Mouse (Mus musculus) embryonic fibroblast, embryonic 13.5 days (primary cell): Measurements from ENCODE around the gene Zfhx3. TPM values are rescaled to one million over a fixed set of nuclear protein-coding genes. Genes with fewer than 3 reads are reported as not detected.

Experiments used
- H3K27ac ChIP-seq: 2 replicates; pipeline ENCODE4 v1.5.1; 2012; ENCODE audit warnings: low read length, control low read depth, inconsistent platforms; ENCODE audit not compliant: insufficient read depth
- H3K4me1 ChIP-seq: 2 replicates; pipeline ENCODE4 v1.6.1; 2011; ENCODE audit warnings: low read length; ENCODE audit not compliant: control insufficient read depth, insufficient read depth
- H3K4me3 ChIP-seq: 2 replicates; pipeline ENCODE4 v1.5.1; 2011; ENCODE audit warnings: mild to moderate bottlenecking, control low read depth, low read length; ENCODE audit not compliant: insufficient read depth
- CTCF ChIP-seq: IDR thresholded peaks from 2 replicates; pipeline ENCODE4 v1.5.1; 2011; ENCODE audit warnings: mild to moderate bottlenecking, control low read depth, low read length, moderate library complexity, borderline replicate concordance; ENCODE audit not compliant: insufficient read depth
- POLR2A ChIP-seq: IDR thresholded peaks from 2 replicates; pipeline ENCODE4 v1.6.1; 2011; ENCODE audit warnings: low read depth, mild to moderate bottlenecking, control low read depth, low read length, moderate library complexity
- polyA plus RNA-seq: library from polyadenylated mRNA; stranded (reverse); fragments of >200 nt; gene quantifications from 2 replicates; pipeline ENCODE4 v1.2.4, GENCODE M21; 2011; ENCODE audit warnings: low read depth; ENCODE audit not compliant: missing spikeins, insufficient read length

Gene Zfhx3
- polyA plus RNA-seq, 1 experiment = 30.6 TPM

GRCm38 (mm10) chr8:108402149-108402548 lies 459.7 kb downstream of the Zfhx3 start:
- TF ChIP-seq CTCF (no peak), POLR2A (no peak)

DNA sequence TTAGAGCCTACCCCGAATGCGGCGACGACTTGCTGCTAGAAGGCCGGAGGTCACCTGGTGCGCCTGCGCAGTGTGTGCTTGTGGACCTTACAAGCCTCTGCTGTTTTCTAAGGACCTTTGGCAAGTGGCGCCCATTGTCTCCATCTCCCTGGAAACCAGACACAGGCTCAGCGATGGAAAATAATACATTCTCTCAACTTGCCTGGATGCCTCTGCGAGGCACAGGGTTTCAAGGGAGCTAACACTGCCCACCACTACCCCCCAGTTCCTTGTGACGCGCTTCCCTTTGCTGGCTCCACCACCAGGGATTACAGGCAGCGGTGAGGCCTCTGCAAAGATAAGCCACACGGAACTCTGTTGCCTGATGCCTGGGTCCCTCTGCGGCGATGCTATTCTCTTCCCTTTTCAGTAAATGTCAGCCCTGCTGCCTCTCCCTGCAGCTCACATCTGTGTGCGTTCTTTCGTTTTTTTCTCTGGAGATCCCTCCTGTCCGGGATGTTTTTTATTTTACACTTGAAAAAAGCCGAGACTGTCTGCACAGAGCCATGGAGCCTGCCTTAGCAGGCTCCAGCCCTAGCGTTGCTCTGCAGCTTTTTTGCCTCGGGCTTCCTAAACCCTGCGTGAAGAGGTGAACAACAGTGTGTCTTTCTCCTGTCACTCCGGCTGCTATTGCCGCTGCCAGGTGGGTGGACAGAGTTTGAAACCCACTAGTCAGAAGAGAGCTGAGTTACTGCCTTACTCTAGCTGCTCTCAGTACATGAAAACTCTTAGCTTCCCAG lies 464.5 kb downstream of the Zfhx3 start:
- Histone ChIP-seq H3K4me3 (no peak overlapping the region), H3K27ac (no peak overlapping the region), H3K4me1 (no peaks in the 10 kb centered on the region)
- TF ChIP-seq CTCF = no peak
- no peak for TF ChIP-seq POLR2A

More at GRCm38 (mm10) chr8:108402149-108402548, 459.7 kb downstream of the Zfhx3 start:
- Histone ChIP-seq H3K4me1 (no peaks in the 10 kb centered on the region), H3K27ac (no peak overlapping the region), H3K4me3 (no peak overlapping the region)

DNA sequence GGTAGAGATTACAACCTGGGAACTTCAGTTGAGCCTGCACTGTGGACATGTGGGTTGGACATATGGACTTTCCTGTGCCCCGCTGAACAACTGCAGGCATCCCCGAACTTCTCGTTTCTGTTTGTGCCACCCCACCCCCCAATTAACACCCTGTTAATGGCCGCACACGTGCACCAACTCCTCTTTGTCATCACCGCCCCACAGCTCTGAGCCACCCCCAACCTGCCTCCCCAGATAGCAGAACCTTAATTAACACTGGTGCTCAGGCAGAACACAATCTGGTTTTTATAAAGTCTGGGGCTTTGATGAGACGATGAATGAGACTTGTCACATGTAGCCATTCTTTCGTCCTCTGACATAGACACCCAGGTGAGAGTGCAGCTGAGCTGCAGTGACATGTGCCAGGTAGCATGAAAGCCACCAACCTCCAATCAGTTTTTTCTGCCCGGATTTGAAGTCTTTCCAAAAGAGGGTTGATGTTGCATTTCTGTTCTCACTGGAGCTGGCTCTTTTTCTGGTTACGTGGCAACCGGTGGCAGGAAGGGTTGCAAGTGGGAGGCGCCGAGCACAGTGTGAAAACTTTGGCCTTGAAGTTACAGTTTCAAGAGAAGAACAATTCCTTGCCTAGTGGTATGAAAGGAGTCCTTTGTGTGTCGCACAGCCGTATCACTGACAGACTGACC lies 476.9 kb downstream of the Zfhx3 start:
- Histone ChIP-seq H3K4me1 (peaks cover 2% of the 10 kb centered on the region; the same call in 1 of the 2 replicates), H3K27ac (no peak overlapping the region), H3K4me3 (no peak overlapping the region)
- no peak for TF ChIP-seq POLR2A

DNA sequence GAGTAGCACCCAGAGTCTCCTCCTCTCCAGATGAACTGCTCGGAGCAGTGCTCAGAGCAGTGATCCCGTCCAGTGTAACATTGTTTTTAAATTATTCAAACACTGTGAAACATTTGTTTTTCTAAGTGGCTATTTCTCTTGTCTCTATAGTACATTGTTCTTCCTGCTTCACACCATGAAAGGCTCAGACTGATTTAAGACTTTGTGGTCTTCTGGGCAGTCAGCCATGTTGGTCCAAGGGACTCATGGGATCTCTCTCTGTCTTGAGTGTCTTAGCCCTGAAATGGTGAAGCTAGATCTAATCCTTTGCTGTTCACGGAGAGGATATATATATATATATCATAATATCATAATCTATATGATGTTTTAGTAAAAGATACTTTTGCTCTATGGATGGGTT lies 480.1 kb downstream of the Zfhx3 start:
- no peak for TF ChIP-seq CTCF
- no peak for TF ChIP-seq POLR2A
- H3K4me3 ChIP-seq = no peak overlapping the region
- no peak overlapping the region for H3K27ac ChIP-seq
- no peaks in the 10 kb centered on the region for H3K4me1 ChIP-seq

GRCm38 (mm10) chr8:108424337-108424736 lies 481.9 kb downstream of the Zfhx3 start:
- TF ChIP-seq POLR2A (no peak), CTCF (no peak)

DNA sequence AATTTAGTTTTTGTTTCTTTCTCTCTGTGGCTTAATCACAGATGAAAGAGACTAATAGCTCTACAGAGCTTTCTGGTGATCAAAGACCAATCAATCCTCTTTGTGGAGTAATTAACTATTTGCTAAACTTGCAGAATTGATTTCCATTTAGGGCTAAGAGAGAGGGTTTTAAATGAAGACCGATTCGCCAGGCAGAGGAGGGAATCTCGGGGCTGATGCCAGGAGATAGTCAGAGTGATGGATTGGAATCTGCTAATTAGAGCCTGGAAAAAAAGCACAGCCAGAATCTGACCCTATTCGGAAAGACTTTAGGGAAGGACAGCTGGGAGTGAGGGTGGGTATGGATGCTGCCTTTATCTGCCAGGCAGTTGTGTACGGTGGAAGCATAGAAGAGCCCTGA lies 490.9 kb downstream of the Zfhx3 start:
- TF ChIP-seq CTCF (no peak), POLR2A (no peak)
- Histone ChIP-seq H3K4me3 (no peak overlapping the region), H3K4me1 (no peaks in the 10 kb centered on the region), H3K27ac (no peak overlapping the region)

More at GRCm38 (mm10) chr8:108424337-108424736, 481.9 kb downstream of the Zfhx3 start:
- no peaks in the 10 kb centered on the region for H3K4me1 ChIP-seq
- H3K4me3 ChIP-seq = no peak overlapping the region
- no peak overlapping the region for H3K27ac ChIP-seq

- Histone ChIP-seq H3K27ac (no peak overlapping the region), H3K4me3 (no peak overlapping the region), H3K4me1 (no peaks in the 10 kb centered on the region)
- no peak for TF ChIP-seq CTCF
- no peak for TF ChIP-seq POLR2A
Measured at GRCm38 (mm10) chr8:108434510-108434909, 492.1 kb downstream of the Zfhx3 start.

- no peaks in the 10 kb centered on the region for H3K4me1 ChIP-seq
- TF ChIP-seq POLR2A (no peak), CTCF (no peak)
- no peak overlapping the region for H3K27ac ChIP-seq
- H3K4me3 ChIP-seq = no peak overlapping the region
Measured at GRCm38 (mm10) chr8:108436336-108436735, 493.9 kb downstream of the Zfhx3 start.

- H3K27ac ChIP-seq = no peak overlapping the region
- no peak overlapping the region for H3K4me3 ChIP-seq
- no peaks in the 10 kb centered on the region for H3K4me1 ChIP-seq
- no peak for TF ChIP-seq POLR2A
- TF ChIP-seq CTCF = no peak
Measured at GRCm38 (mm10) chr8:108437316-108437830, 494.9 kb downstream of the Zfhx3 start.

GRCm38 (mm10) chr8:108440476-108440875 lies 498.0 kb downstream of the Zfhx3 start:
- H3K4me1 ChIP-seq = no peaks in the 10 kb centered on the region
- TF ChIP-seq POLR2A = no peak
- TF ChIP-seq CTCF = no peak
- no peak overlapping the region for H3K27ac ChIP-seq
- no peak overlapping the region for H3K4me3 ChIP-seq
